Mouse (Mus musculus) thymus, adult 2 months (tissue): ENCODE measurements around the gene Tekt1. TPM values are rescaled to one million over a fixed set of nuclear protein-coding genes. Genes with fewer than 3 reads are reported as not detected.
"Not testable (repeated sequence)": the region's sequence is repeated elsewhere in the genome, so short reads cannot be mapped to it uniquely, and the experiment has no call there.

ENCODE experiments used
- DNase-seq: peaks from one replicate; pipeline ENCODE4 v3.0.0; 2021
- H3K27ac ChIP-seq: fragments of 200-500 bp; 2 replicates; pipeline ENCODE4 v1.5.1; 2012; ENCODE audit warnings: low read length, control low read depth; ENCODE audit not compliant: control insufficient read depth, insufficient read depth
- H3K27me3 ChIP-seq: fragments of 200-500 bp; 2 replicates; pipeline ENCODE4 v1.6.1; 2012; ENCODE audit warnings: mild to moderate bottlenecking, low read length, moderate library complexity, mixed read lengths; ENCODE audit not compliant: control insufficient read depth, insufficient read depth
- H3K36me3 ChIP-seq: fragments of 200-500 bp; 2 replicates; pipeline ENCODE4 v1.6.1; 2012; ENCODE audit warnings: mild to moderate bottlenecking, low read length, moderate library complexity; ENCODE audit not compliant: control insufficient read depth, insufficient read depth
- H3K4me1 ChIP-seq: fragments of 200-500 bp; replicated peaks from 2 replicates; pipeline ENCODE4 v1.6.1; 2012; ENCODE audit warnings: low read length; ENCODE audit not compliant: control insufficient read depth, insufficient read depth
- H3K4me3 ChIP-seq: fragments of 200-500 bp; 2 replicates; pipeline ENCODE4 v1.5.1; 2012; ENCODE audit warnings: mild to moderate bottlenecking, low read length, control low read depth, moderate library complexity; ENCODE audit not compliant: control insufficient read depth, insufficient read depth
- CTCF ChIP-seq: fragments of 200-500 bp; IDR thresholded peaks from 2 replicates; pipeline ENCODE4 v1.5.1; 2012; ENCODE audit warnings: mild to moderate bottlenecking, control low read depth, low read length, moderate library complexity, borderline replicate concordance; ENCODE audit not compliant: control insufficient read depth, poor library complexity, insufficient read depth; ENCODE audit errors: extremely low read depth
- POLR2A ChIP-seq: fragments of 200-500 bp; IDR thresholded peaks from 2 replicates; pipeline ENCODE4 v1.6.1; 2012; ENCODE audit warnings: mild to moderate bottlenecking, low read length, control low read depth, moderate library complexity; ENCODE audit not compliant: control insufficient read depth, poor library complexity, insufficient read depth; ENCODE audit errors: extremely low read depth
- WGBS: fragments of 180-500 bp; shearing (Covaris S2); methylation state at CpG from one replicate; pipeline ENCODE4 v1.1.7; 2018; 5-methylcytosine and 5-hydroxymethylcytosine counted together
- polyA plus RNA-seq: library from polyadenylated mRNA; depleted of rRNA; stranded (reverse); fragments of >200 nt; gene quantifications from 2 replicates; pipeline ENCODE4 v1.2.3, GENCODE M21; 2012

Gene Tekt1
- polyA plus RNA-seq, 1 experiment, result 0.27 TPM

DNA sequence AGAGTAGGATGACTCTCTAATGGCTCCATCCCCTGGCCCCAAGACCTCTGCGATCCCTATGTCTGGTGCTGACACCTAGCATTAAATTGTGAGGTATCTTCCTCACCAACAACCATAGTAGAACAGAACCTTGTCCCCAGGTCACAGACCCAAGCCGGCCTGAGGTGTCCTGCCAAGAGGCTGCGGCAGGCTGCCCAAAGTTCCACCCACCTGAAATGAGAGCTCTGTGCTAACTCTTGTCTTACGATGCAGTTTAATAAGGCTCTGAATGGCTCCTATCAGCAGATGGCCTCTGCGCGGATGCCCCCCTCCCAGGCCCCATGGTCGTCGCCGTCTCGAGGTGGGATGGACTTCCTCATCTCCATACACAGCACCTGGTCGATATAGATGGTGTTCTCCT is 17.8 kb downstream of the Tekt1 start:
- Histone ChIP-seq H3K4me3 (no peak overlapping the region), H3K4me1 (no peaks in the 10 kb centered on the region), H3K27me3 (no peaks in the 10 kb centered on the region), H3K27ac (no peak overlapping the region), H3K36me3 (no peaks in the 10 kb centered on the region)
- DNase-seq, result no peak
- TF ChIP-seq CTCF (no peak), POLR2A (no peak)
- 89% methylated on average over 11 of the region's 11 CpGs for WGBS

DNA sequence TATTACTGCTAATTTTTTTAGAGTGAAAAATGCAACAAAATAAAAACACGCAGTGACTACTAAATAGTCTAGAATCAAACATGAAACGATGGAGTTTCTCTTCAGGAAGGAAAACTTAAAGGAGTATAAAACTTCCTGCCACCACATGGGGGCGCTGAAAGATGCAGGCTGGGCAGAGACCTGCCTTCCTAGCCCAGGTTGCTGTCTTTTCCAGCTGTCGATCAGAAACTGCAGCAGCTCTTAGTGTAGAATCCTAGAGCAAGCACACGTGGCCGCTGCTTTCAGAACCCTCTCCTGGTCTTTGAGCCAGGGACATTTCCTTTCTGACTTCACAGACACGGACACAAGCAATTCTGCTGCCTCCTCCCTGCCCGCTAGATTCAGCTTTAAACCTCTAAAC is 18.3 kb downstream of the Tekt1 start:
- WGBS, result 51% methylated on average over 8 of the region's 8 CpGs
- Histone ChIP-seq H3K27me3 (no peaks in the 10 kb centered on the region), H3K36me3 (no peaks in the 10 kb centered on the region), H3K27ac (no peak overlapping the region), H3K4me3 (no peak overlapping the region), H3K4me1 (no peaks in the 10 kb centered on the region)
- TF ChIP-seq CTCF (no peak), POLR2A (no peak)
- DNase-seq, result peak; percentile 41

DNA sequence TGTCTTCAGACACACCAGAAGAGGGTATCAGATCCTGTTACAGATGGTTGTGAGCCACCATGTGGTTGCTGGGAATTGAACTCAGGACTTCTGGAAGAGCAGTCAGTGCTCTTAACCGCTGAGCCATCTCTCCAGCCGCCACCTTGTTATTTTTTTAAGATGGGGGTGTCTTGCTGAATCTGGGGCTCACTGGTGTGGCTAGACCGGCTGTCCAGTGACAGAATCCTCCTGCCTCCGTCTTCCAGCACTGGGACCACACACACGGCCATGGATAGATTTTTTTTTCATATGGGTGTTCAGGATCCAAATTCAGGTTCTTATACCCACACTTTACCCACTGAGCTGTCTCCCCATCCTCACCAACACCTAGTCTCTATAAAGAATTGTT is 19.0 kb downstream of the Tekt1 start:
- DNase-seq, H3K27ac ChIP-seq, H3K4me3 ChIP-seq, H3K27me3 ChIP-seq, H3K4me1 ChIP-seq, H3K36me3 ChIP-seq: not testable (repeated sequence)
- 93% methylated on average over 5 of the region's 5 CpGs for WGBS

DNA sequence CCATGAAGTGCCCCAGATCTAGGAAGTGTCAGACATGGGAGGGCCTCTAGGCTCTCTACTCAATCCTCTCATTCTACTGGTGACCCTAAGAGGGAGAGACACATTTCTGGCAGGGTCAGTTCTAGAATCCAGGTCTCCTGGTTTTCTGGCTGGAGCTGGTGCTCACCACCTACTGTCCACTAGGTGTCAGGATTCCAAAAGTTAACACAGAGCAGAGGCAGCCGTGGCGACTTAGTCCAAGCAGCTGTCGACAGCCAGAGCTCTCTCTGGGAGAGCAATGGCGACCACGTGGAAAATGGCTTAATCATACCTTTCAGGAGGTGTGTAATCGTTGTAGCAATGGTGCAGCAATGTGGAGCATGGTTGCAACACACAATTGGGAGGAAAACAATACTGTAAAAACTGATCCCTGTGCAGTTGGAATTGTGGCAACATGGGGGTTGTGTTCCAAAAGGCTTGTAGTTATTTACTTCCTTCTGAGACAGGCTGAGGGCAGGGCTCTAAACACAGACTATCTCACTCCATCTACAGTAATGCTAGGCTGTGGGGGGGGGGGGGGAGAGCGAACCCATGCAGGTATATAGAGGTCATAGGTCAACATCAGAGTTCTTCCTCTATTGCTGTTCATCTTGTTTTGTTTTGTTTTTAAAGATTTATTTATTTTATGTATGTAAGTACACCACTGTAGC is 19.5 kb downstream of the Tekt1 start:
- Histone ChIP-seq H3K27ac (no peak overlapping the region), H3K36me3 (no peaks in the 10 kb centered on the region), H3K4me3 (no peak overlapping the region), H3K27me3 (no peaks in the 10 kb centered on the region), H3K4me1 (no peaks in the 10 kb centered on the region)
- 13% methylated on average over 7 of the region's 7 CpGs for WGBS
- no peak for TF ChIP-seq POLR2A
- TF ChIP-seq CTCF, result peak; percentile 52; the same call in 1 of the 2 replicates
- peak; percentile 28 for DNase-seq

DNA sequence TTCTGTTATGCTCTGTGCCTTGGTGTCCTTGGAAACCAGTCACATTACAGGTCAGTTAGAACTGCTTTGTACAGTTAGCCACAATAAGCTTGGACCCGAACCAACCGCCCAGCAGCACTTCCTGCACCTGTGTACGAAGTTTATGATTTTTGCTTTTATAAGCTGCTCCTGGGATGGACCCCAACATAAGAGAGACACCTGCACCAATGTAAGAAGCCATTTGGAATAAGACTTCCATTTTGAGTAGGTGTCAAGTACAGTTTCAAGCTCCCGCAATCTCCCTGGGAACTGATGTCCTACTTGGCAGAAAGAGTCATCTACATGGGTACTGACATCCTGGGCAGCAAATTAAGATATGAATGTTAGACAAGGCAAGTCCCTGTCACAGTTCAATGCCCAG is 22.5 kb downstream of the Tekt1 start:
- TF ChIP-seq POLR2A, result no peak
- TF ChIP-seq CTCF, result no peak
- H3K36me3 ChIP-seq, result no peaks in the 10 kb centered on the region
- H3K4me1 ChIP-seq, result no peaks in the 10 kb centered on the region
- H3K27ac ChIP-seq, result no peak overlapping the region
- no peak overlapping the region for H3K4me3 ChIP-seq
- H3K27me3 ChIP-seq, result no peaks in the 10 kb centered on the region
- 51% methylated on average over 4 of the region's 4 CpGs for WGBS
- no peak for DNase-seq

DNA sequence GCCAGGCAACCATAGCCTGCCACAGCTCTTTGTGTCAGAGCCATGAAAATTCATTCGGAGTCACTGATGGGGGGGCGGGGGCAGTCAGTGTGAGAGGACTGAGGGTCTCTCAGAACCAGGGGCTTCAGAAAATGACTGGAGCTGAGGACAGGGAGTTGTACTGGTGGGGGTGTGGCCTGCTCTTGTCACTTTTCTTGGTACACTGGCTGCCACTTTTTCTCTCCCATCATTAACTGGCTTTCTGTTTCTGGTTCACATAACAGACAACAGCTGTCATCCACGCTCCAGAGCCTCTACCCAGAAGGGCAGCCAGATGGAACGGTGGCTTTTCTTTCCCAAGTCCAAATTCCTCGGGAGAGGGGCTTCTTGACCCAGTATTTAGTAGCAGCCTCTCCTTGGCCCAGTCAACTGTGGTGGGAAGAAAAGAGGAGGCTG is 23.8 kb downstream of the Tekt1 start:
- no peak for TF ChIP-seq CTCF
- no peak for TF ChIP-seq POLR2A
- Histone ChIP-seq H3K27ac (no peak overlapping the region), H3K27me3 (no peaks in the 10 kb centered on the region), H3K36me3 (no peaks in the 10 kb centered on the region), H3K4me3 (no peak overlapping the region), H3K4me1 (no peaks in the 10 kb centered on the region)
- no peak for DNase-seq
- WGBS, result 87% methylated on average over 5 of the region's 5 CpGs

DNA sequence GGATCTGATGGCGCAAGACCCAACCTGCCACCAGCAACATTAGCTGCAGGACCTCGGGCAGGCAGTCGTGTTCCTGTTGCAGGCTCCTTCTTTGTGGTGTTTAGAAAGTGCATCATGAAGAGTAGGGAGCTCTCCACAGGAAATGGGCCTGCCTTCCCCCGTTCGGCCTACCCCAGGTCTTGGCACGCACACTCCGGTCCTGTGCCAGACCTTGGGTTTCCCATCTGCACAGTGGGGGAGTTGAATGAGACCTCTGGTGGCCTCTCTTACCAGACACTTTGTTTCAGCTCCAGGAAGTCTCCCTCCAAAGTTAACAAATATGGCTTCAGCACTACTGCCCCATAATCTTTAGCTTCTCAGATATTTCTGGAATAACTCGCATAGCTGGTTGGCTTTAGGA is 25.5 kb downstream of the Tekt1 start:
- 77% methylated on average over 8 of the region's 8 CpGs for WGBS

DNA sequence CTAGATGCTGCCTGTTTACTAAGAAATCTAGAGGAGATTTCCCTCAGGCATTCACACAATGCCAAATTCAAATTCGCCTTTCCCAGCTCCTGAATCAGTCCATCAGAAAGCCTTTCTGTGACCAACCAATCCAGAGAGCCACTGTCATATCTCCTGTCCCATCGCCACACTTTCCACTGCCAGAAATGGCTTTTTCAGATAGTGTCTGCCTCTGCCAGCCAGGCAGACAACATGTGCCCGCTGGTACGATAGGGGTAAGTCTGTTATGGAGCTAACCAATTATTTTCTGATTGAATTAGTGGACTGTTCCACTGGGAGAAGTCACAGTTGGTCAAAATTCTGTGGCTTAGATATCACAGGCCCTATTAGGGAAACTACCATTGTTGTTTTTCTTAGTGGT is 27.6 kb downstream of the Tekt1 start:
- H3K36me3 ChIP-seq, result no peaks in the 10 kb centered on the region
- no peaks in the 10 kb centered on the region for H3K27me3 ChIP-seq
- no peaks in the 10 kb centered on the region for H3K4me1 ChIP-seq
- TF ChIP-seq CTCF (no peak), POLR2A (no peak)
- no peak for DNase-seq
- no peak overlapping the region for H3K27ac ChIP-seq
- WGBS, result 94% methylated on average over 4 of the region's 4 CpGs
- H3K4me3 ChIP-seq, result no peak overlapping the region

More for the DNA sequence above, 25.5 kb downstream of the Tekt1 start:
- no peak for DNase-seq
- Histone ChIP-seq H3K27ac (no peak overlapping the region), H3K36me3 (no peaks in the 10 kb centered on the region), H3K4me3 (no peak overlapping the region), H3K4me1 (no peaks in the 10 kb centered on the region), H3K27me3 (no peaks in the 10 kb centered on the region)
- no peak for TF ChIP-seq POLR2A
- TF ChIP-seq CTCF, result no peak
